Mouse (Mus musculus) heart, embryonic 14.5 days (tissue): Measurements from ENCODE around the gene Dnajc13. TPM values are rescaled to one million over a fixed set of nuclear protein-coding genes. Genes with fewer than 3 reads are reported as not detected.

Experiments
- ATAC-seq: fragments of 200-750 bp; cut with Nextera tagmentation; 2 replicates; pipeline ENCODE4 v1.8.0; 2017; ENCODE audit warnings: low read depth, moderate TSS enrichment; ENCODE audit not compliant: insufficient number of reproducible peaks, insufficient read depth, low FRiP score
- H3K27ac ChIP-seq, 2 experiments: fragments of 200-500 bp in 1 of 2; fragments of 300-500 bp in 1 of 2; sonication (generic) in 1 of 2; replicated peaks in 1 of 2; 2 replicates each; pipeline ENCODE4 v1.5.1; 2012 to 2014; ENCODE audit warnings: low read depth in 2 of 2, low read length in 2 of 2, control low read depth in 1 of 2, mild to moderate bottlenecking in 1 of 2, mixed read lengths in 1 of 2; ENCODE audit not compliant: control insufficient read depth in 1 of 2, insufficient read depth in 1 of 2
- H3K27me3 ChIP-seq: fragments of 300-500 bp; sonication (generic); 2 replicates; pipeline ENCODE4 v1.6.1; 2014; ENCODE audit warnings: mild to moderate bottlenecking, low read length, control low read depth; ENCODE audit not compliant: control insufficient read depth, insufficient read depth
- H3K36me3 ChIP-seq: fragments of 300-500 bp; sonication (generic); 2 replicates; pipeline ENCODE4 v1.6.1; 2014; ENCODE audit warnings: mild to moderate bottlenecking, control low read depth, low read length, mixed read lengths; ENCODE audit not compliant: control insufficient read depth, insufficient read depth
- H3K4me1 ChIP-seq, 2 experiments: fragments of 200-500 bp in 1 of 2; fragments of 300-500 bp in 1 of 2; sonication (generic) in 1 of 2; 2 replicates each; pipeline ENCODE4 v1.6.1; 2012 to 2014; ENCODE audit warnings: low read length in 2 of 2, control low read depth in 1 of 2, mixed read lengths in 1 of 2; ENCODE audit not compliant: control insufficient read depth in 2 of 2, insufficient read depth in 2 of 2
- H3K4me2 ChIP-seq: fragments of 300-500 bp; sonication (generic); 2 replicates; pipeline ENCODE4 v1.6.1; 2014; ENCODE audit warnings: mild to moderate bottlenecking, low read length
- H3K4me3 ChIP-seq, 2 experiments: fragments of 200-500 bp in 1 of 2; fragments of 300-500 bp in 1 of 2; sonication (generic) in 1 of 2; 2 replicates each; pipeline ENCODE4 v1.5.1; 2012 to 2014; ENCODE audit warnings: low read length in 2 of 2, mild to moderate bottlenecking in 2 of 2, control low read depth in 1 of 2, low read depth in 1 of 2, moderate library complexity in 1 of 2; ENCODE audit not compliant: control insufficient read depth in 1 of 2, insufficient read depth in 1 of 2
- H3K9ac ChIP-seq: fragments of 300-500 bp; sonication (generic); 2 replicates; pipeline ENCODE4 v1.6.1; 2014; ENCODE audit warnings: mild to moderate bottlenecking, low read length
- H3K9me3 ChIP-seq: fragments of 300-500 bp; sonication (generic); 2 replicates; pipeline ENCODE4 v1.6.1; 2016; ENCODE audit warnings: low read length, control low read depth; ENCODE audit not compliant: control insufficient read depth
- WGBS: fragments of 180-500 bp; shearing (Covaris S2); extraction: QIAGEN DNeasy Blood & Tissue Kit; methylation state at CpG from one replicate; pipeline ENCODE4 v1.1.7; 2014; 5-methylcytosine and 5-hydroxymethylcytosine counted together
- polyA plus RNA-seq: library from polyadenylated mRNA; unstranded; fragments of >200 nt; fragmentation: Nextera tagmentation; extraction: Ambion mirVana; gene quantifications from 2 replicates; pipeline ENCODE4 v1.2.1, GENCODE M21; 2014

The Dnajc13 gene
- polyA plus RNA-seq, 1 experiment from 2014 or later, result 15.5 TPM

DNA sequence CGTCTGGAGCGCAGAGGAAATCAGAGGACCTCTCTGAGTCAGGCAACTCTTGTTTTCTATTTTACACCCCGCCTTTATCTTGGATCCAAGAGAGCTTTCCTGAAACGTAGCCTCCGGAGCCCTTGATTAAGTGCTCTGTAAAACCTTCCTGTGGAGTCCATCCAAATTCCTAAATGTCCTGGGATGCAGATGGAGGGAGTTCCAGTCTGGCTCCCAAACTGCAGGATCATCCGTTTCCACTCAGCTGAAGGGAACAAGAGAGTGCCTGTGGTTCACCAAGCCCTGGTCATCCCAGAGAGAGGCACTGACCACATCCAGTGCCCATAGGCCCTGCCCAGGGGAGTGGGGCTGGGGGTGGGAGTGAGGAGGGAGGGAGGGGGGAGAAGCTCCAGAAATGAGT lies 160.4 kb downstream of the Dnajc13 start:
- Histone ChIP-seq H3K9ac (no peak overlapping the region), H3K36me3 (no peaks in the 10 kb centered on the region), H3K27me3 (no peaks in the 10 kb centered on the region), H3K9me3 (no peaks in the 10 kb centered on the region), H3K4me2 (peak overlapping the region; percentile 3), H3K27ac (no peak overlapping the region), H3K4me3 (no peak overlapping the region), H3K4me1 (peaks cover 5 to 8% of the 10 kb centered on the region in 2 experiments; a peak in 3 of 4 replicates)
- 21% methylated on average over 6 of the region's 6 CpGs for WGBS
- ATAC-seq, result no peak

DNA sequence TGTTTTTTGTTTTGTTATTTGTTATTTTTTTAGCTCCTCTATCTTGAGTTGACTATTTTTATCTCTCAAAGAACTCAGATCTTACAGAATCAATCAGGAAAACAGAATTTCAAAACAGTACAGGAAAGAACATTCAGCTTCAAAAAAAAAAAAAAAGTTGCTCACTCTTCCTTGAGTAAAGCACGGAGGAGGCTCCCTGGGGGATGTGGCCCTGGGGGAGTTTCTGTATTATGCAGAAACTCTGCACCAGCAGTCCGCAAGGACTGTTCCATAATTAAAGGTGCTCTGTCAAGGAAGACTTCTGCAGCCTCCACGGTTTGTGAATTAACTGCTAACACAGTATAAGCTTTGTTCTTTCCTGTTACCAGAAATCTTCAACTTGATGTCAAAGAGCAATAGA lies 161.3 kb downstream of the Dnajc13 start:
- Histone ChIP-seq H3K4me1 (peaks cover 5 to 6% of the 10 kb centered on the region in 2 experiments; a peak in 3 of 4 replicates), H3K27ac (no peak overlapping the region), H3K4me2 (0 out of 2 replicates have a peak overlapping the region, but pooled peaks have one; percentile 3), H3K27me3 (no peaks in the 10 kb centered on the region), H3K36me3 (peaks cover under 1% of the 10 kb centered on the region; the same call in 1 of the 2 replicates), H3K9ac (no peak overlapping the region), H3K4me3 (no peak overlapping the region), H3K9me3 (no peaks in the 10 kb centered on the region)
- ATAC-seq, result no peak
- 51% methylated on average over 3 of the region's 3 CpGs for WGBS

Other genes starting within 250 kb of the Dnajc13 start
- not detected in 2 replicates for gene Gm28305, start 222.3 kb downstream of the Dnajc13 start, polyA plus RNA-seq
- gene Uba5, start 199.8 kb downstream of the Dnajc13 start, polyA plus RNA-seq, result 41.9 and 46.2 TPM in 2 replicates
- 11.3 and 11.4 TPM in 2 replicates for gene Acad11, start 199.6 kb downstream of the Dnajc13 start, polyA plus RNA-seq
- gene Ackr4, start 136.0 kb downstream of the Dnajc13 start, polyA plus RNA-seq, result 3.0 and 3.6 TPM in 2 replicates
- 0.35 TPM in 1 of 2 replicates, not detected in the other for gene Acpp, start 74.8 kb upstream of the Dnajc13 start, polyA plus RNA-seq